Mouse (Mus musculus) hindbrain, postnatal 0 days (tissue): ENCODE results near the gene Arhgap4. TPM values are rescaled to one million over a fixed set of nuclear protein-coding genes. Genes with fewer than 3 reads are reported as not detected.

ENCODE experiments used
- ATAC-seq: fragments of 200-750 bp; cut with Nextera tagmentation; 2 replicates; pipeline ENCODE4 v1.8.0; 2017; ENCODE audit warnings: mild to moderate bottlenecking, moderate TSS enrichment, moderate library complexity
- DNase-seq: peaks from one replicate; pipeline ENCODE4 v3.0.0-alpha.2; 2015; ENCODE audit warnings: low spot score
- H3K27ac ChIP-seq: fragments of 300-500 bp; sonication (generic); 2 replicates; pipeline ENCODE4 v1.5.1; 2014; ENCODE audit warnings: mild to moderate bottlenecking
- H3K27me3 ChIP-seq: fragments of 300-500 bp; sonication (generic); 2 replicates; pipeline ENCODE4 v1.6.1; 2014; ENCODE audit warnings: low read length, mixed read lengths; ENCODE audit not compliant: insufficient read depth
- H3K36me3 ChIP-seq: fragments of 300-500 bp; sonication (generic); 2 replicates; pipeline ENCODE4 v1.6.1; 2014; ENCODE audit warnings: low read length, mixed read lengths; ENCODE audit not compliant: insufficient read depth
- H3K4me1 ChIP-seq: fragments of 300-500 bp; sonication (generic); 2 replicates; pipeline ENCODE4 v1.6.1; 2014; ENCODE audit warnings: antibody characterized with exemption, low read length, mixed read lengths; ENCODE audit not compliant: insufficient read depth
- H3K4me2 ChIP-seq: fragments of 300-500 bp; sonication (generic); 2 replicates; pipeline ENCODE4 v1.6.1; 2014; ENCODE audit warnings: low read depth, mild to moderate bottlenecking, low read length, moderate library complexity, mixed read lengths
- H3K4me3 ChIP-seq: fragments of 300-500 bp; sonication (generic); 2 replicates; pipeline ENCODE4 v1.5.1; 2014; ENCODE audit warnings: low read length
- H3K9ac ChIP-seq: fragments of 300-500 bp; sonication (generic); replicated peaks from 2 replicates; pipeline ENCODE4 v1.6.1; 2014; ENCODE audit warnings: mild to moderate bottlenecking, low read length, moderate library complexity, mixed read lengths
- H3K9me3 ChIP-seq: fragments of 300-500 bp; sonication (generic); 2 replicates; pipeline ENCODE4 v1.6.1; 2016; ENCODE audit warnings: low read length, mixed read lengths
- CTCF ChIP-seq: IDR thresholded peaks from 2 replicates; pipeline ENCODE4 v1.5.1; 2016; ENCODE audit warnings: antibody characterized with exemption, control low read depth, low read depth
- WGBS: fragments of 180-500 bp; shearing (Covaris S2); extraction: QIAGEN DNeasy Blood & Tissue Kit; methylation state at CpG from one replicate; pipeline ENCODE4 v1.1.7; 2014; 5-methylcytosine and 5-hydroxymethylcytosine counted together
- polyA plus RNA-seq: library from polyadenylated mRNA; unstranded; fragments of >200 nt; fragmentation: Nextera tagmentation; extraction: Ambion mirVana; gene quantifications from 2 replicates; pipeline ENCODE4 v1.2.1, GENCODE M21; 2015
- total RNA-seq: library from RNA; depleted of rRNA; stranded (reverse); fragments of >200 nt; gene quantifications from 2 replicates; pipeline ENCODE4 v1.2.3, GENCODE M21; 2014

Arhgap4 gene
- total and polyA plus RNA-seq, 2 experiments from 2014 or later = 1.7 to 7.1 TPM

- Histone ChIP-seq H3K27ac (no peak within 1 kb of the TSS), H3K4me1 (no peaks in the 10 kb centered on the region), H3K9me3 (no peaks in the 10 kb centered on the region), H3K4me3 (no peak within 1 kb of the TSS), H3K36me3 (no peaks in the 10 kb centered on the region), H3K9ac (no peak within 1 kb of the TSS), H3K27me3 (no peaks in the 10 kb centered on the region), H3K4me2 (no peak within 1 kb of the TSS)
- TF ChIP-seq CTCF = peak; percentile 40
- ATAC-seq (no peak), DNase-seq (peak; percentile 25)
- WGBS = 22% methylated on average over 2 of the region's 2 CpGs
Observed at GRCm38 (mm10) chrX:73895719-73896118, 26.0 kb downstream of the Arhgap4 start, which contains the start of gene L1cam. L1cam (minus strand) TSS chrX:73896105.

- TF ChIP-seq CTCF = no peak
- H3K9me3 ChIP-seq = no peaks in the 10 kb centered on the region
- no peak overlapping the region for H3K27ac ChIP-seq
- H3K4me3 ChIP-seq = no peak overlapping the region
- no peaks in the 10 kb centered on the region for H3K4me1 ChIP-seq
- no peaks in the 10 kb centered on the region for H3K36me3 ChIP-seq
- no peaks in the 10 kb centered on the region for H3K27me3 ChIP-seq
- DNase-seq (peak; percentile 13), ATAC-seq (peak; percentile 70)
- no peak overlapping the region for H3K9ac ChIP-seq
- no peak overlapping the region for H3K4me2 ChIP-seq
- 88% methylated on average over 14 of the region's 14 CpGs for WGBS
Observed at GRCm38 (mm10) chrX:73892833-73893232, 28.8 kb downstream of the Arhgap4 start.

- no peak within 1 kb of the TSS for H3K4me2 ChIP-seq
- H3K36me3 ChIP-seq = no peaks in the 10 kb centered on the region
- H3K9ac ChIP-seq = no peak within 1 kb of the TSS
- no peak within 1 kb of the TSS for H3K4me3 ChIP-seq
- no peak for TF ChIP-seq CTCF
- H3K27ac ChIP-seq = no peak within 1 kb of the TSS
- H3K27me3 ChIP-seq = no peaks in the 10 kb centered on the region
- H3K9me3 ChIP-seq = no peaks in the 10 kb centered on the region
- 79% methylated on average over 6 of the region's 6 CpGs for WGBS
- H3K4me1 ChIP-seq = no peaks in the 10 kb centered on the region
- DNase-seq (no peak), ATAC-seq (no peak)
Observed at GRCm38 (mm10) chrX:73891551-73892152, 30.0 kb downstream of the Arhgap4 start, which contains the start of gene Avpr2. Avpr2 (plus strand) TSS chrX:73892102.

GRCm38 (mm10) chrX:73881463-73881862 is 40.2 kb downstream of the Arhgap4 start:
- Histone ChIP-seq H3K9ac (peak overlapping the region; percentile 50), H3K4me2 (peak overlapping the region; percentile 55), H3K27me3 (no peaks in the 10 kb centered on the region), H3K9me3 (no peaks in the 10 kb centered on the region), H3K27ac (peak overlapping the region; percentile 74; the same call in 1 of the 2 replicates), H3K36me3 (no peaks in the 10 kb centered on the region), H3K4me3 (peak overlapping the region; percentile 54; the same call in 1 of the 2 replicates), H3K4me1 (no peaks in the 10 kb centered on the region)
- 16% methylated on average over 6 of the region's 6 CpGs for WGBS
- no peak for TF ChIP-seq CTCF
- ATAC-seq (peak; percentile 24; the same call in 1 of the 2 replicates), DNase-seq (no peak)

- ATAC-seq (peak; percentile 55), DNase-seq (no peak)
- Histone ChIP-seq H3K27me3 (no peaks in the 10 kb centered on the region), H3K4me2 (peak overlapping the region; percentile 55), H3K36me3 (no peaks in the 10 kb centered on the region), H3K4me1 (no peaks in the 10 kb centered on the region), H3K9me3 (no peaks in the 10 kb centered on the region), H3K4me3 (peak overlapping the region; percentile 54), H3K9ac (peak overlapping the region; percentile 50), H3K27ac (peak overlapping the region; percentile 74)
- no peak for TF ChIP-seq CTCF
- 36% methylated on average over 16 of the region's 16 CpGs for WGBS
Observed at GRCm38 (mm10) chrX:73881036-73881427, 40.6 kb downstream of the Arhgap4 start.

- WGBS = 38% methylated on average over 35 of the region's 48 CpGs
- peak overlapping the region; percentile 54 for H3K4me3 ChIP-seq
- peak; percentile 69 for ATAC-seq
- peak; percentile 65 for DNase-seq
- H3K9me3 ChIP-seq = no peaks in the 10 kb centered on the region
- TF ChIP-seq CTCF = no peak
- no peaks in the 10 kb centered on the region for H3K4me1 ChIP-seq
- peak overlapping the region; percentile 50 for H3K9ac ChIP-seq
- no peaks in the 10 kb centered on the region for H3K27me3 ChIP-seq
- peak overlapping the region; percentile 55 for H3K4me2 ChIP-seq
- H3K27ac ChIP-seq = peak overlapping the region; percentile 74
- H3K36me3 ChIP-seq = no peaks in the 10 kb centered on the region
Observed at GRCm38 (mm10) chrX:73880194-73881035, 41.3 kb downstream of the Arhgap4 start.

- H3K9me3 ChIP-seq = no peaks in the 10 kb centered on the region
- DNase-seq (no peak), ATAC-seq (no peak)
- H3K4me1 ChIP-seq = no peaks in the 10 kb centered on the region
- H3K27ac ChIP-seq = no peak overlapping the region
- no peaks in the 10 kb centered on the region for H3K27me3 ChIP-seq
- 55% methylated on average over 1 of the region's 1 CpGs for WGBS
- no peaks in the 10 kb centered on the region for H3K36me3 ChIP-seq
- peak overlapping the region; percentile 33 for H3K4me2 ChIP-seq
- H3K4me3 ChIP-seq = no peak overlapping the region
- no peak for TF ChIP-seq CTCF
- H3K9ac ChIP-seq = no peak overlapping the region
Observed at GRCm38 (mm10) chrX:73877014-73877413, 44.7 kb downstream of the Arhgap4 start.
